In the genomic region with DNA sequence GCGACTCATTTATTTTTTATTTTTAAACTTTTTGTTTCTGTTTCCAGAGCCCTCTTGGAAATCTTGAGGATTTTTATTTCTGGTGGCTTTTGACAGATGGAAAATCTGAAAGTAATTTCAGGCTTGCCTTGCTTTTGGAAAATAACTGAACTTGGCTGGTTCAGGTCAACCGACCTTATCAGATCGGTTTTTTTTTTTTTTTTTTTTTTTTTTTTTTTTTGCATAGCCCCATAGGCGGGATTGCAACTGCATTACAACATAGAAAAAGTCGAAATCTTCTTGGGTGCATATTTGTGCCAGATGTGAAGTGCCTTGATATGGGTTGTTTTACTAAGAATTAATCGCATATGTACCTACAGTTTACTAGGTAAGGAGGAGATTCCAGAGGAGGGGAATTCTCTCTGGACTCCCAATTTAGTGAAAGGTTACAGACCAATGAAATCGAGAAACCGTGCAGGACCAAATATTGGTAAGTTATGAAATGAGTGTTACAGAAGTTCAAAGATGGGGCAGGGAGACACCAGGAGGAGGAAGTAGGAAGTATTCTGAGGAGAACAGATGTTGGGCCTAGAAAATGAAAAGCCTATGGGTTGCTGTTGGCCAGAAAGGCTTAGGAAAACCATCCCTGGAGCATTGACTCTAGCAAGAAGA, we compare ENCODE assay signal across 8 mouse cellular contexts. TPM values are rescaled to one million over a fixed set of nuclear protein-coding genes. Genes with fewer than 3 reads are reported as not detected.
DNase-seq lines count a peak whose midpoint lies in the region; ATAC-seq and TF ChIP-seq lines count a peak whose summit lies in the region.

No protein-coding gene starts in this region.

- TF ChIP-seq POLR2A in CH12.LX (IDR thresholded peaks at IDR 0.05; ENCODE audit: low read depth, low read length), result peak; percentile 29; the same call in 1 of the 2 replicates
- TF ChIP-seq POLR2A in small intestine, adult 2 months (IDR thresholded peaks at IDR 0.05; ENCODE audit: low read depth, low read length), result no peak

- no peaks in the 10 kb centered on the region for H3K9me3 ChIP-seq in CH12.LX (replicated peaks; ENCODE audit: low read length)
- H3K9me3 ChIP-seq in forebrain, embryonic 12.5 days, result no peaks in the 10 kb centered on the region
- H3K9me3 ChIP-seq in limb, embryonic 10.5 days (replicated peaks), result no peaks in the 10 kb centered on the region

- peaks cover 3% of the 10 kb centered on the region for H3K27me3 ChIP-seq in CH12.LX (replicated peaks)
- no peaks in the 10 kb centered on the region for H3K27me3 ChIP-seq in forebrain, embryonic 12.5 days
- no peaks in the 10 kb centered on the region for H3K27me3 ChIP-seq in limb, embryonic 10.5 days (ENCODE audit: low read depth, poor library complexity, severe bottlenecking)
- no peaks in the 10 kb centered on the region for H3K27me3 ChIP-seq in small intestine, adult 2 months (ENCODE audit: control insufficient read depth, insufficient read depth, low read length)

- H3K4me2 ChIP-seq in CH12.LX (ENCODE audit: insufficient read depth, low read depth, poor library complexity, severe bottlenecking), result peak overlapping the region; percentile 88
- H3K4me2 ChIP-seq in forebrain, embryonic 12.5 days, result peak overlapping the region; percentile 76

- H3K79me2 ChIP-seq in CH12.LX (replicated peaks; ENCODE audit: control insufficient read depth, extremely low read depth, insufficient read depth, poor library complexity, severe bottlenecking), result no peaks in the 10 kb centered on the region; the same call in 1 of the 2 replicates

- dilution Hi-C loops in CH12.LX (cut with MboI; ENCODE audit: extremely low pct_ligation_motif_present, extremely low pct_unique_long_range_greater_than_20kb, low sequenced_read_pairs), result no loop called here

- WGBS in forebrain, embryonic 12.5 days, result 22% methylated on average over 8 of the region's 8 CpGs
- 28% methylated on average over 8 of the region's 8 CpGs for WGBS in limb, embryonic 10.5 days
- 9% methylated on average over 8 of the region's 8 CpGs for WGBS in small intestine, adult 2 months

- peak in 1 of 2 experiments; percentile 37; a peak in 2 of 4 replicates for TF ChIP-seq CTCF in CH12.LX (conservative IDR thresholded peaks at IDR 0.05 in 1 of 2, IDR thresholded peaks at IDR 0.05 in 1 of 2; ENCODE audit: low read depth in 2 of 2, low read length in 2 of 2)
- TF ChIP-seq CTCF in small intestine, adult 2 months (IDR thresholded peaks at IDR 0.05; ENCODE audit: extremely low read depth, insufficient read length, insufficient replicate concordance, low read depth, low read length), result no peak

- no peak for ATAC-seq in forebrain, embryonic 12.5 days (ENCODE audit: low FRiP score)
- ATAC-seq in monocyte, adult 5-6 weeks (replicated peaks; ENCODE audit: insufficient number of reproducible peaks, low FRiP score, low TSS enrichment, poor library complexity, severe bottlenecking), result no peak

- H3K36me3 ChIP-seq in CH12.LX (replicated peaks in 1 of 2; ENCODE audit: control insufficient read depth in 1 of 2, insufficient read depth in 1 of 2, low read length in 1 of 2), result peaks cover 0 to 10% of the 10 kb centered on the region in 2 experiments
- no peaks in the 10 kb centered on the region for H3K36me3 ChIP-seq in forebrain, embryonic 12.5 days (replicated peaks)
- H3K36me3 ChIP-seq in limb, embryonic 10.5 days, result no peaks in the 10 kb centered on the region
- H3K36me3 ChIP-seq in small intestine, adult 2 months (ENCODE audit: control insufficient read depth, insufficient read depth, low read length), result peaks cover 4% of the 10 kb centered on the region; the same call in 1 of the 2 replicates

- peak; percentile 26 for TF ChIP-seq RAD21 in CH12.LX (IDR thresholded peaks at IDR 0.05; ENCODE audit: low read depth, low read length)

- intact Hi-C loops in heart, postnatal 25 days (cut with DNase I), result loop anchor here (5.0 kb wide), 1 partner anchor 79 kb away; the partner anchor contains the start of gene Lbh

- peak; percentile 89 for DNase-seq in heart, adult 11 months
- DNase-seq in heart, postnatal 25 days (ENCODE audit: low spot score), result no peak
- peak; percentile 58 for DNase-seq in CH12.LX (ENCODE audit: extremely low read depth)
- DNase-seq in limb, embryonic 10.5 days (ENCODE audit: low spot score), result no peak
- DNase-seq in spleen, postnatal 36 days (ENCODE audit: low spot score in 2 of 2), result no peak

- H3K9ac ChIP-seq in CH12.LX (ENCODE audit: insufficient read depth, low read depth), result peak overlapping the region; percentile 74
- peak overlapping the region; percentile 90 for H3K9ac ChIP-seq in forebrain, embryonic 12.5 days

- in situ Hi-C loops in CH12.LX (cut with MboI; ENCODE audit: low pct_ligation_motif_present, low pct_unique_long_range_greater_than_20kb, low sequenced_read_pairs), result no loop called here

- peak; percentile 52; the same call in 1 of the 2 replicates for TF ChIP-seq EP300 in CH12.LX (IDR thresholded peaks at IDR 0.05; ENCODE audit: low read length)

- peaks cover 0 to 17% of the 10 kb centered on the region in 2 experiments; a peak in 3 of 4 replicates for H3K4me1 ChIP-seq in CH12.LX (ENCODE audit: control insufficient read depth in 1 of 2, insufficient read depth in 2 of 2)
- H3K4me1 ChIP-seq in forebrain, embryonic 12.5 days, result peaks cover 9% of the 10 kb centered on the region
- peaks cover 5% of the 10 kb centered on the region; the same call in 1 of the 2 replicates for H3K4me1 ChIP-seq in limb, embryonic 10.5 days
- H3K4me1 ChIP-seq in small intestine, adult 2 months (ENCODE audit: control insufficient read depth, insufficient read depth, insufficient read length, low read length), result peaks cover 4% of the 10 kb centered on the region; the same call in 1 of the 2 replicates

- H3K4me3 ChIP-seq in CH12.LX (replicated peaks in 1 of 3; ENCODE audit: low read depth in 2 of 3, low read length in 2 of 3, poor library complexity in 1 of 3), result peak overlapping the region; percentile 76 to 85 (median 85)
- peak overlapping the region; percentile 86 for H3K4me3 ChIP-seq in forebrain, embryonic 12.5 days (replicated peaks)
- H3K4me3 ChIP-seq in limb, embryonic 10.5 days, result peak overlapping the region; percentile 91
- H3K4me3 ChIP-seq in small intestine, adult 2 months (ENCODE audit: low read depth, low read length), result peak overlapping the region; percentile 93

- H3K27ac ChIP-seq in CH12.LX (ENCODE audit: insufficient read depth, low read depth), result peak overlapping the region; percentile 46; the same call in 1 of the 2 replicates
- 0 out of 2 replicates have a peak overlapping the region, but pooled peaks have one; percentile 97 for H3K27ac ChIP-seq in forebrain, embryonic 12.5 days
- no peak overlapping the region; the same call in 1 of the 2 replicates for H3K27ac ChIP-seq in limb, embryonic 10.5 days
- peak overlapping the region; percentile 66; the same call in 1 of the 2 replicates for H3K27ac ChIP-seq in small intestine, adult 2 months (ENCODE audit: insufficient read depth, low read depth, low read length)

TF ChIP-seq in CH12.LX, 34 proteins besides CTCF, POLR2A, EP300 and RAD21 (continues in another document):
- TF ChIP-seq KAT2A (IDR thresholded peaks at IDR 0.05; ENCODE audit: insufficient replicate concordance, low read length), result no peak
- no peak; the same call in 1 of the 2 replicates for TF ChIP-seq ETS1 (conservative IDR thresholded peaks at IDR 0.05; ENCODE audit: low read depth, low read length)
- no peak for TF ChIP-seq USF1 (IDR thresholded peaks at IDR 0.05; ENCODE audit: low read depth, low read length)
- no peak for TF ChIP-seq ZKSCAN1 (IDR thresholded peaks at IDR 0.05; ENCODE audit: borderline replicate concordance, low read depth, low read length)
- TF ChIP-seq ELF1 (IDR thresholded peaks at IDR 0.05; ENCODE audit: low read depth, low read length), result peak; percentile 76
- TF ChIP-seq SIN3A (IDR thresholded peaks at IDR 0.05; ENCODE audit: low read length), result peak; percentile 25; the same call in 1 of the 2 replicates
- TF ChIP-seq JUND (conservative IDR thresholded peaks at IDR 0.05; ENCODE audit: low read depth, low read length), result peak; percentile 81
- TF ChIP-seq BHLHE40 (IDR thresholded peaks at IDR 0.05; ENCODE audit: low read depth, low read length), result peak; percentile 57; the same call in 1 of the 2 replicates
- TF ChIP-seq MAX (IDR thresholded peaks at IDR 0.05; ENCODE audit: low read length), result no peak
- no peak for TF ChIP-seq POLR2AphosphoS2 (IDR thresholded peaks at IDR 0.05; ENCODE audit: low read depth, low read length)
- no peak for TF ChIP-seq TBP (conservative IDR thresholded peaks at IDR 0.05; ENCODE audit: low read depth, low read length)
- TF ChIP-seq ZMIZ1 (IDR thresholded peaks at IDR 0.05; ENCODE audit: low read depth, low read length), result no peak
- no peak for TF ChIP-seq E2F4 (IDR thresholded peaks at IDR 0.05; ENCODE audit: insufficient replicate concordance, low read depth, low read length)
- no peak for TF ChIP-seq MAFK (IDR thresholded peaks at IDR 0.05; ENCODE audit: insufficient replicate concordance, low read length)
- TF ChIP-seq CHD2 (IDR thresholded peaks at IDR 0.05; ENCODE audit: low read length), result no peak
- TF ChIP-seq RCOR1 (conservative IDR thresholded peaks at IDR 0.05; ENCODE audit: low read depth, low read length), result no peak
- TF ChIP-seq CHD1 (IDR thresholded peaks at IDR 0.05; ENCODE audit: low read depth, low read length), result no peak
- TF ChIP-seq ZNF384 (IDR thresholded peaks at IDR 0.05; ENCODE audit: low read depth, low read length), result peak; percentile 88
- TF ChIP-seq IRF4 (IDR thresholded peaks at IDR 0.05; ENCODE audit: low read depth, low read length), result peak; percentile 89
- no peak for TF ChIP-seq UBTF (IDR thresholded peaks at IDR 0.05; ENCODE audit: low read depth, low read length)
- TF ChIP-seq ZC3H11A (IDR thresholded peaks at IDR 0.05; ENCODE audit: low read depth, low read length), result no peak
- TF ChIP-seq NRF1 (IDR thresholded peaks at IDR 0.05; ENCODE audit: low read depth, low read length), result no peak
- no peak for TF ChIP-seq GABPA (IDR thresholded peaks at IDR 0.05; ENCODE audit: insufficient replicate concordance, low read depth, low read length)
- TF ChIP-seq MEF2A (IDR thresholded peaks at IDR 0.05; ENCODE audit: borderline replicate concordance, low read depth, low read length), result no peak
- no peak for TF ChIP-seq PAX5 (IDR thresholded peaks at IDR 0.05; ENCODE audit: low read length)
- no peak for TF ChIP-seq NELFE (IDR thresholded peaks at IDR 0.05; ENCODE audit: low read depth, low read length)

RNA-seq across cellular contexts. Expression of gene Ypel5, which starts 1.7 kb away (rescaled TPM):
- 10 to 100 TPM; 37.7 TPM for total RNA-seq in heart, postnatal 25 days (2021)
- total RNA-seq in CH12.LX (2012; rRNA removed) (6.5 and 8.9 TPM in 2 replicates), CH12.LX (2014; rRNA removed) (15.7 and 16.1 TPM in 2 replicates)
- polyA plus RNA-seq in CH12.LX (2012; ENCODE audit: insufficient read length, low read depth), result 12.3 and 14.3 TPM in 2 replicates
- polyA plus RNA-seq in forebrain, embryonic 12.5 days (2016; fragmentation: Nextera tagmentation; extraction: Ambion mirVana), result 63.1 and 64.6 TPM in 2 replicates
- 15.2 and 26.7 TPM in 2 replicates for polyA plus RNA-seq in limb, embryonic 10.5 days (2016; fragmentation: Nextera tagmentation; extraction: Ambion mirVana)
- polyA plus RNA-seq in small intestine, adult 2 months (2012; rRNA removed), result 2.4 and 7.4 TPM in 2 replicates
- 165 to 238 TPM (median 228 TPM) in 3 replicates for total RNA-seq in monocyte, adult 5-6 weeks (2017)

Comparison
In these comparisons a context has a peak if more than half of its experiments do, and no peak if none do; other contexts are left out.
1. DNase-seq: peak in heart, adult 11 months (single experiment) and CH12.LX (single experiment); none in heart, postnatal 25 days (single experiment), limb, embryonic 10.5 days (single experiment) and spleen, postnatal 36 days (0 of 2).
2. Peak in every context shown above with its lines, with median percentiles within 50 percentile points of each other: H3K4me3 ChIP-seq.